Mouse (Mus musculus): ENCODE measurements around the gene Pafah2.

GRCm38 (mm10) chr4:134361215-134361614, 34.9 kb upstream of the Pafah2 start:
- no peak for TF ChIP-seq CTCF (IDR thresholded peaks at IDR 0.05; ENCODE audit: low read depth)
- no peak for TF ChIP-seq EP300 (IDR thresholded peaks at IDR 0.05; ENCODE audit: low read depth)
